Mouse (Mus musculus): ENCODE data around the gene Satb2.

GRCm38 (mm10) chr1:56957942-56958341 is 20.5 kb downstream of the Satb2 start:
- TF ChIP-seq POLR2A (IDR thresholded peaks at IDR 0.05; ENCODE audit: control insufficient read depth in 1 of 2, insufficient read depth in 1 of 2, low read depth in 1 of 2, low read length in 2 of 2, poor library complexity in 1 of 2) (no peak), CTCF (IDR thresholded peaks at IDR 0.05 in 2 of 3, conservative IDR thresholded peaks at IDR 0.05 in 1 of 3; ENCODE audit: control insufficient read depth in 1 of 3, insufficient read depth in 1 of 3, low read depth in 2 of 3, low read length in 3 of 3, poor library complexity in 1 of 3, severe bottlenecking in 1 of 3) (no peak)

All from MEL (cell line).